Mouse (Mus musculus) heart, postnatal 10 days (tissue): ENCODE results near the gene Bcl7c. TPM values are rescaled to one million over a fixed set of nuclear protein-coding genes. Genes with fewer than 3 reads are reported as not detected.
A peak's percentile ranks its signal among the peaks of the same experiment; 100 is the strongest.

ENCODE experiments used
- DNase-seq, 2 experiments: peaks; one replicate each; pipeline ENCODE4 v3.0.0; 2021
- intact Hi-C: fragments of 180-260 bp; cut with DNase I; formaldehyde crosslinking; loops from one replicate; pipeline ENCODE4 v1.15.1; 2025
- total RNA-seq, 2 experiments: library from RNA; stranded (reverse); gene quantifications; 2 replicates each; pipeline ENCODE4 v1.2.3; 2021

Bcl7c gene
- total RNA-seq, 2 experiments from 2014 or later, result 60.5 to 62.9 TPM

- DNase-seq, result no peak
- intact Hi-C loops, result no loop called here
Measured at GRCm38 (mm10) chr7:127688935-127689334, 19.8 kb downstream of the Bcl7c start.

DNA sequence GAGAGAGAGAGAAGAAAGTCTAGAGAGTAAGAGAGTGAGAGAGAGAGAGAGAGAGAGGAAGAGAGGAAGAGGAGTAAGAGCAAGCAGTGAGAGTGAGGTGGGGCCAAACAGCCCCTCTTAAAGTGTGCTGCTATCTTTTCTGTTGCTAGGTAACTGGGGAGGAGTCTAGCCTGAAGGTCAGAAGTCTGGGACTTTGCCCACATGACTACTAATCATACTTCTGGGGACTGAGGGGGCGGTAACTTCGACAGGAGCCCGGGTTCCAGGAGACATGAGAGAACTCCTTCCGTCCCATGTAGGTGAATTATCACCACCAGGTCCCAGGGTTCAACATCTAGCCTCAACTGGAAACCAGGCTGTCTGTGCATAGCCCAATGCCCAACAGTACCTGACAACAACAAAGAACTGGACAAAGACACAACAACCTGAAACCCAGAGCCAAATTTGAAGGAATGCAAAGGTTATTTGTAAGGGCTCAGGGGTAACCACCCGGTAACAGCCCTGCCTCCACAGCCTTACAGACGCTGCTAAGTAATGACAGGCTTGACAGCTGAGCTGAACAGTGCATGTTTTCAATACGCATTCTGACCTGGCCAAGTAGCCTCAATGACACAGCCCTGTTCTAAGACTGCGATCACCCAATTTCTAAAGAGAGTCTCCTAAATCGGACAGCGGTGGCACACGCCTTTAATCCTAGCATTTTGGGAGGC, 21.8 kb downstream of the Bcl7c start:
- DNase-seq, result no peak
- intact Hi-C loops, result no loop called here

DNA sequence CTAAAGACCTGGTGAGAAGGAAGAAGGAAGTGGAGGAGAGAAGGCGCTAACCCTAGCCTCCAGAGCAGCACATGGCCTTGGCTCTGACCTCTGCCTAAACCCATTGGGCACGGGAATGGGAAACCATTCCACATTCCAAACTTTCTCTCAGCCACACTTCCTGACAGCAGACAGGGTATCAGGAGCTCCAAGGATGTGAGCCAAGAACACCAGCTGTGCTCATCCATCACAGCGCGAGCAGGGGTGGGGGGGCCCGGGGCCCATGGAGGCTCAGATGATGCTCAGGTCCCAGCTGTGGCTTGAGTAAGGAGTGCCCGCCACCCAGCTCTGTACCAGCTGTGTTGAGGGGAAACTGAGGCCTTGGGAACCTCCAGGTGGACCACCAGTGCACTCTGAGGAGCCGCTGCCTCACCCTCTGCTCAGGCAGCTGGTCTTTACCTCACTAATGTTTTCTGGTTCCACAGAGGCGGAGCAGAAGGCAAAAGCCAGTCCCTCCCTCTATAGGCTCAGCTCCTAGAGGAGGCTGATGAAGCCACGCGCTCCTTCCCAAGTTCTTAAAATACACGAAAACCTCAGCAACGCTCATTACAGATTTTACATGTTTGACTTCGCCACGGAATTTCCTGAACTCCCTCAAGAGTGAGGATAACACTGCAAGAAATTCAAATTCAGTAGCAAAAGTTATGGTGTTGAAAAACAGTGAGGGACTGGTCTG, 23.3 kb downstream of the Bcl7c start:
- intact Hi-C loops, result no loop called here
- DNase-seq, result peak in 1 of 2 experiments; percentile 36

DNA sequence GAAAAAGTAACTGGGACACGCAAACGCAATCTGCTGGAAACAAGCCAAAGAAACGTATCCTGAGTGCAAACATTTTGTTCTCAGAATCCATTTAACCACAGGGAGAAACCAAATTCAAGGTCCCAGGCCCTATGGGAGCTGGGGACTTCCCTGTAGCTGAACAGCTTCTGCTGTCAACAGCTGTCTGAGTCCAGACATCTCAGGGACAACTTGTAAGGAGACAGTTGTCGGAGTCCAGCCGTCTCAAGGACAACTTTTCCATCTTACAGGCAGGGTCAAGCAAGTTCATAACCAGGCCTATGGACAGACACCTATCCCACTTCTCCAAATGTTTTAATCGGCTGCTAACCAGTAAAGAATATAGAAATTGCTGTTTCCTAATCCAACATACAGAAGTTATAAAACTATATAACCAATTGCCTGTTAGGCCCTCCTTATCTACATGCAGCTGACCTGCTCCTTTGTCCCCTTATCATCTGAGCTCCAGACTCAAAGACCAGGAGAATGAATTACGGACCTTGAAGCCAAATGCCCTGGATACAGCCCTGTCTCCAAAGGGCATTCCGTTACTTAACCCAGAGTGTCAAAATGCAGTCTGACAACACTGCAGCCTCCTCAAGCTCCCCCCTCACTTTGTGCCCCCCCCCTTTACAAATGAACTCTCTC, 26.7 kb downstream of the Bcl7c start:
- intact Hi-C loops, result no loop called here
- no peak for DNase-seq

- intact Hi-C loops, result no loop called here
- no peak for DNase-seq
Measured at GRCm38 (mm10) chr7:127680541-127680940, 28.2 kb downstream of the Bcl7c start.

GRCm38 (mm10) chr7:127678811-127679210, 29.9 kb downstream of the Bcl7c start:
- intact Hi-C loops, result loop anchor here (5.0 kb wide), 1 partner anchor 83 kb away; no protein-coding TSS in a partner anchor
- DNase-seq, result no peak

DNA sequence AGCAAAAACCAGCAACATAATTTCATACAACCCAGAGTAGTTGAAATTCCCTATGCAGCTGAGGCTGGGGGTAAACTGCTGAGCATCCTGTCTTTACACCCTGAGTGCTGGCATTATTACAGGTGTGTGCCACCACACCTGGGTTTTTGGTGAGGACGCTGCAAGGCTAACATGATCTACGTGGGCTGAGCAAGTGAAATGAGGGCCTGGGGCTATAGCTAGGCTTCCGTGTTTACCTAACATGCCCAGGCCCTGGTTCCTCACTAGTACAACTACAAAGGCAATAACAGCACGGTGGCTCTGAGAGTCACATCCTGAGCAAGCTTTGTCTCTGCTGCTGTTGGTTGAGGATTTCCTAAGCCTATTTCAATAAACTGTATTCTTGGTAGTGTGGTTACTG, 31.1 kb downstream of the Bcl7c start:
- intact Hi-C loops, result loop anchor here (5.0 kb wide), 1 partner anchor 85 kb away; no protein-coding TSS in a partner anchor
- no peak for DNase-seq

DNA sequence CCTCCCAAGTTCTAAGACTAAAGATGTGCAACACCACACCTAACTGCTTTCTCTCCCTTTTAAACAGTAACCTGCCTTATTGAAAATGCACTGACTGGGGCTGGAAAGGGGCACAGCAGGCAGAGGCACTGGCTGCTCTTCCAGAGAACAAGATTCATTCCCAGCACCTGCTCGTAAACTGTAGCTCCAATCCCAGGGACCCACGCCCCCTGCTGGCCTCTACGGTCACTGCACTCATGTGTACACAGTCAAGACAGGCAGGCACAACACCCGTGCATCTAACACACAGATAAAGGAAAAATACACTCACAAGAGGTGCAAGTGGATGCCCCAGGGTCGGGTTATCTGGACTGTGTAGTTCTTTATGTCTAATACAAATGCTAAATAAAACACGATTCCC, 31.7 kb downstream of the Bcl7c start:
- intact Hi-C loops, result loop anchor here (5.0 kb wide), 1 partner anchor 85 kb away; no protein-coding TSS in a partner anchor
- DNase-seq, result peak in 1 of 2 experiments; percentile 62

- intact Hi-C loops, result loop anchor here (1.0 to 5.0 kb wide), 4 partner anchors 15 to 87 kb away; partner anchors contain the start of genes Bcl7c and Fbxl19
- DNase-seq, result no peak
Measured at GRCm38 (mm10) chr7:127675391-127675811, 33.3 kb downstream of the Bcl7c start.

DNA sequence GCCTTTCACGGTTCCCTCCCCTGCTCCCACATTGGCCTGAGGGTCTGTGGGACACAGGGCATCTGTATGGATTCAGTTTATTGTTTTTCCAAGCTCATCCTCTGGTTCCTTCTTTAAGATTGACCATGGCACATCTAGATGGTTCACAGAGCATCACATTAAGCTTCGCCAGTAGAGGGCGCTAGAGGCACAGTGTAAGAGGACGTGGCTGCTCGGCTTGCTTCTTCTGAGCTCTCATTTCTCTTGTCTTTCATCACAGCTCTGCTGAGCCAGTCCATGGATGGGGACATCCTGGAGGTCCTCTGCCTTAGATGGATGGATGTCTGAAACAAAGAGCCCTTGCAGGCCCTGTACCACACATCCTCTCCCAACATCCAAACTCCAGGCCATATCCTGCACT, 33.8 kb downstream of the Bcl7c start:
- intact Hi-C loops, result loop anchor here (1.0 to 5.0 kb wide), 4 partner anchors 16 to 87 kb away; partner anchors contain the start of genes Bcl7c and Fbxl19

DNA sequence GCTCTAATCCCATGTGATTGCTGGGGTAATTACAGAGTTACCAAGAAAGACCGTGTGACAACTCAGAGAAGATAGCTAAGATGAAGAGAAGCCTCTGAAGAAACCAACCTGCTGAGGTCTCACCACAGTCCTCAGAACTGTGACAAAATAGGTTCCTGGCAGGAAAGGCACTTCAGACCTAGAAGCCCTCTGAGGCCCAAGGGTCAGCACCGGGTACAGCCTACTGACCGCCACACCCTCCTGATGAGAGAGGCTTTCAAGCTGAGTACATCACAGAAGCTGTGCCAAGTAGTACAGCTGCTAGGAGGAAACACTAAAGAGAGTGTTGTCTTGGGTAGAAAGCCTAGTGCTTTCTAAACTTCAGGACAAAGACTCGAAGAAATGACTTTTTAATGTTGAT, 36.0 kb downstream of the Bcl7c start:
- no peak for DNase-seq
- intact Hi-C loops, result no loop called here

More for the DNA sequence above, 33.8 kb downstream of the Bcl7c start:
- DNase-seq, result peak; percentile 87 to 93

- intact Hi-C loops, result no loop called here
Measured at GRCm38 (mm10) chr7:127671880-127672774, 36.6 kb downstream of the Bcl7c start.

GRCm38 (mm10) chr7:127667171-127667570, 41.6 kb downstream of the Bcl7c start:
- intact Hi-C loops, result no loop called here
- DNase-seq, result no peak

More at GRCm38 (mm10) chr7:127671880-127672774, 36.6 kb downstream of the Bcl7c start:
- DNase-seq, result no peak

- DNase-seq, result no peak
- intact Hi-C loops, result no loop called here
Measured at GRCm38 (mm10) chr7:127666679-127667078, 42.1 kb downstream of the Bcl7c start.

GRCm38 (mm10) chr7:127666066-127666654, 42.6 kb downstream of the Bcl7c start:
- no peak for DNase-seq
- intact Hi-C loops, result no loop called here

DNA sequence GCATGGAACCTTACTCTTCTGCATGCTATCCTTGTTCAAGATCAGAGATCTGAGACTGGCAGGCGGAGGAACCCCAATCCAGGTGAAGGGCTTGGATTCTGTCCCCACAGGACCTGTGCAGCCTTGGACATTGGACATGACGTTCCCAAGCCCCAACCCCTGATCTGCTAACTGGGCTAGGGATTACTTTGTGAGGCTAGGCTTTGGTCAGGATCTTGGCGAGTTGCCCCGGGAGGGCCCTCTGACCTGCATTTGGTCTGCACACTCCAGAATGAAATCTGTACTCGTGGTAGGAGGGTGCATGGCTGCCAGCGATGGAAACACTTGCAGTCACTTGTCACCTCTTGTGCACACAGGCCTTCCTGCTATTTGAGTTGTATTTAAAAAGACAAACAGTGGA, 45.8 kb downstream of the Bcl7c start:
- intact Hi-C loops, result no loop called here

GRCm38 (mm10) chr7:127661833-127662232, 46.9 kb downstream of the Bcl7c start:
- intact Hi-C loops, result no loop called here
- DNase-seq, result no peak

More for the DNA sequence above, 45.8 kb downstream of the Bcl7c start:
- DNase-seq, result no peak

GRCm38 (mm10) chr7:127660882-127661281, 47.9 kb downstream of the Bcl7c start:
- DNase-seq, result no peak
- intact Hi-C loops, result no loop called here

- peak; percentile 61 to 80 for DNase-seq
- intact Hi-C loops, result no loop called here
Measured at GRCm38 (mm10) chr7:127656946-127657345, 51.8 kb downstream of the Bcl7c start.

GRCm38 (mm10) chr7:127654318-127654717, 54.4 kb downstream of the Bcl7c start:
- intact Hi-C loops, result no loop called here
- no peak for DNase-seq
